Comparison of ENCODE assay signal across 16 mouse cellular contexts in the genomic region with DNA sequence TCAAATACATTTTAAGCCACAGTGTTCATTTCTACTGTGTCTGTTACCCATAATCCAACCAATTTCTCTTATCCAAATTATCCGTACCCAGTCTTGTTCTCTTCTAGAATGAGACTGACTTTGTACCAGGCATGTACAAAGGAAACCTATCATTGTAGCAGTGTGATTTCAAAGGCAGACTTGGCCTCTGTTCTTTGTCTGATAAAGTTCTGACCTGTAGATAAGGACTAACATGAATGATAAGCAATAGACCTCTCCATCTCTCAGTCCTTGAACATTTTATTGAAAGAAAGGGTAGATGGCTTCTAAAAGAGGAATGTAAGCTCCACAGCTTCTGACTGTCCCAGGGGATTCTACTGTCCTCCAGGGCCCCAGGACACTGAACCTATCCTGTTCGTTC.
"Had no signal": no experiment of that assay in that cellular context is flagged by ENCODE, and none has a peak within 500 bp of the region (broad histone marks: within the 10 kb centered on the region; RNA-seq: fewer than 3 reads in every experiment).

No protein-coding gene starts in this region.

- H3K27ac ChIP-seq: neural tube, embryonic 13.5 days; neural tube, embryonic 15.5 days; stomach, embryonic 15.5 days; stomach, postnatal 0 days had no signal

- H3K9ac ChIP-seq: neural tube, embryonic 13.5 days; neural tube, embryonic 15.5 days; stomach, embryonic 15.5 days had no signal

- H3K36me3 ChIP-seq: neural tube, embryonic 13.5 days; neural tube, embryonic 15.5 days; stomach, embryonic 15.5 days had no signal

- H3K4me3 ChIP-seq: neural tube, embryonic 13.5 days; neural tube, embryonic 15.5 days; stomach, embryonic 15.5 days had no signal

- DNase-seq: retina, postnatal 1 day; right cerebral cortex, adult 18-20 months; right cerebral cortex, postnatal 14 days; right cerebral cortex, postnatal 25 days; right cerebral cortex, postnatal 4 days; spleen, adult 18-20 months; thymus, adult 18-20 months; thymus, adult 2 months; thymus, postnatal 14 days; thymus, postnatal 25 days; thymus, postnatal 36 days; thymus, postnatal 4 days had no signal

- H3K9me3 ChIP-seq: neural tube, embryonic 13.5 days; neural tube, embryonic 15.5 days; stomach, embryonic 15.5 days had no signal

- H3K4me1 ChIP-seq: stomach, embryonic 15.5 days had no signal

- H3K27me3 ChIP-seq: neural tube, embryonic 13.5 days; neural tube, embryonic 15.5 days; stomach, embryonic 15.5 days had no signal
